Mouse (Mus musculus) MEL-GATA-1-ER (cell line): ENCODE results near the gene St7.

Experiments
- DNase-seq: peaks from one replicate; pipeline ENCODE4 v3.0.0-alpha.2; 2012; ENCODE audit warnings: low read depth; ENCODE audit errors: extremely low read depth

The St7 gene

GRCm38 (mm10) chr6:17887765-17888164 is 195.0 kb downstream of the St7 start:
- DNase-seq = no peak

DNA sequence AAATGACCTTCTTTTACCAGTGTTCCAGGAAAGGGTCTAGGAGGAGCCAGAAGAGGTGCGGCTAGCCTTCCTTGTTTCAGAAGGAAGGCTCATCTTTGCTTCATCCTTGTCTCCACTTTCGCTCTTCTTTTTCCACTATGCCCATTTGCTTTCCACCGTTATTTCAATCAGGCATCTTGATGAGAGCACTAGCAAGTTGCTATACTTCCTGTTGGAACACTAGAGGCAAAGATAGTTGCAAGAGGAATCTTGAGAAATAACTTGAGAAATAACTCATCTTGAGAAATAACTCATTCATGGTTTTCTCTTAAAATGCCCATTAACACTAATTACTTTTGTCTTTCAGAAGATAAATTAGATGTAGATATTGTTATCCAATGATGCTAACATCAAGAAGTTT is 202.8 kb downstream of the St7 start:
- DNase-seq = no peak

DNA sequence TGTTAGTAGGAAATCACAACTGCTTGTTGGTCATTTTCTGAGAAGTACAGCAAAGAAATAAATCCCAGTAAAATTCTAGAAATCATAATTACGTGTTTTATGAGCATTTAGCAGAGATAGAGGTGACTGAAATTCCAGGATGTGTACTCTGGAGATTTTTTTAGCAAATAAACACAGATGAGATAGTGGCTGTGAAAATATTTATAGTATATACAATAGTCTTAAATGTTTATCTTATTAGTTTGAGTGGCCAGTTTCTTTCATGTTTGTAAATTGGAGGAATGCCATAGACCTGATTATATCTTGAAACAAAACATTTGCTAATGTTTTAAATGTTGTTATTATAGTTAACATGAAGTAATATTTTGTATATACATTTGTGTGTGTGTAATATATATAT is 205.8 kb downstream of the St7 start:
- DNase-seq = no peak

- no peak for DNase-seq
Measured at GRCm38 (mm10) chr6:17903355-17903754, 210.6 kb downstream of the St7 start.

DNA sequence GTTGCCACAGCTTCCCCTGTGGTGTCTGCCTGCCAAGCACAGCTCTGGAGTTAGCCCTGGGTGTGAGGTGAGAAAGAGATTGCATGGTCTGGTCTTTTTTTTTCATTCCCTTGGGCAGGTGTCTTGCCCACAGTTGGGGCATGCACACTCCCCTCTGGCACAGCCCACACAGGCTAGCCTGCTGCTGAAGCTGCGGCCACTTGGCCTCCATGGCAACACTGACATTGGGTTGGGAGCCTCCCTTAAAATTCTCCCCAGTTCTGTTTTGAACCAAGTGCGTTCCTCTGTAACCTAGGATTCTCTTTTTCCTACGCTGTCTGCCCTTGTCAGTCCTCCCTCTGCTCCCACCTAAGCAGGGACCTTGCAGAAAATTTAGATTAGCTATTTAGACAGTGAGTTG is 213.0 kb downstream of the St7 start:
- DNase-seq = no peak

- DNase-seq = no peak
Measured at GRCm38 (mm10) chr6:17906289-17906688, 213.6 kb downstream of the St7 start.

- no peak for DNase-seq
Measured at GRCm38 (mm10) chr6:17912312-17912711, 219.6 kb downstream of the St7 start.

DNA sequence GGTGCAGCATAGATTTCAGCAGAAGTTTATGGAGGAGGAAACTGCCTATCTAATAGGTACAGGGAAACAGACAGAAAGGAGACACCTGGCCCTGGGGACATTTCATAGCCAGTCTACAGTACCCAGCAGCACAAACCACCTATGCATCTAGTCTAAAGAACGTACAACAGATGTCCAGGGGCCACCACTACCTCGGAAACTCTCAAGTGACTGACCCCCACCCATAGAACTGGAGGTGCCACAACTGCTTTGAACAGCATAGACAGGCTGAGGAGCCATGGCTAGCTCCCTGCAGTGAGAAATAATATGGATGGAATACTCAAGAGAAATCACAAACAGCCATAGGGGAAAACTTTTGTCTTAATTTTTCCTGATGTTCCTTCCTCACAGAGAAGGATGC is 220.1 kb downstream of the St7 start:
- DNase-seq = no peak

- no peak for DNase-seq
Measured at GRCm38 (mm10) chr6:17913315-17913714, 220.6 kb downstream of the St7 start.

DNA sequence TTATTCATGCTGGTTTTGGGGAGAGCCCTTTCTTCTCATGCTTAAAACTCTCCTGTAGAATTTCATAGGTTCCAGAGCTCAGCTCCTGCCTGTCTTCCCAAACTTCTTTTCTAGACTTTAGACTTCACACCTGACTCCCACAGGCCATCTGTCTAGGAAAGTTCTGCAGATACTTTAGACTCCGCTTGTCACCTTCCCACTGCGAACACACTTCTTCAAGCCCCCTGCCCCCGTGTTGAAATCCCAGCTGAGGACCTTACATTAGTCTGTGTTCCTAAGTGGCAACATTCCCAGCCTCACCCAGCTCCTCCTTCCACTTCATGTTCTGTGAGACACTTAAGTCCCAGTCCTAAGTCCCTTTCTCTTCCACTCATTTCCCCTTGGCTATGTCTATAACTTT is 221.6 kb downstream of the St7 start:
- DNase-seq = no peak

DNA sequence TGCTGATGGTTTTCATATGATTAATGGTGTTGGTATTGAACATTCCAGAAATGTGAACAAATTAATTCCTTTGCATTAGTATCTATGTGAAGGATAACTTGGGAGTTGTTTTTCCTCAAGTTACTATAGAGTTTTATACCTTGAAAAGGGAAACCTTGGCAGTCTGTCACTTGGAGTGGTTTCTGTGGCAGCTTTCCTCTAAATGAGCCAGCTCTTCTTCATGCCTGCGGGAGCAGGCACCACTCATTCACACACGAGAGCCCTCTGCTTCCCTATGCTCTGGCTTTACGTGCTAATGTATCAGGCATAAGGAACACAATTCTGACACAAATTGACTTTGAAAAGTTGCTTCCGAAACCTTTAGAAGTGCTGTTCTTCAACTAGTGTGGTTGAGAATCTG is 224.5 kb downstream of the St7 start:
- DNase-seq = no peak

GRCm38 (mm10) chr6:17922180-17922579 is 229.4 kb downstream of the St7 start:
- no peak for DNase-seq

GRCm38 (mm10) chr6:17922967-17923366 is 230.2 kb downstream of the St7 start:
- DNase-seq = no peak

GRCm38 (mm10) chr6:17923370-17923769 is 230.6 kb downstream of the St7 start:
- DNase-seq = no peak

GRCm38 (mm10) chr6:17923894-17924505 is 231.3 kb downstream of the St7 start:
- no peak for DNase-seq

DNA sequence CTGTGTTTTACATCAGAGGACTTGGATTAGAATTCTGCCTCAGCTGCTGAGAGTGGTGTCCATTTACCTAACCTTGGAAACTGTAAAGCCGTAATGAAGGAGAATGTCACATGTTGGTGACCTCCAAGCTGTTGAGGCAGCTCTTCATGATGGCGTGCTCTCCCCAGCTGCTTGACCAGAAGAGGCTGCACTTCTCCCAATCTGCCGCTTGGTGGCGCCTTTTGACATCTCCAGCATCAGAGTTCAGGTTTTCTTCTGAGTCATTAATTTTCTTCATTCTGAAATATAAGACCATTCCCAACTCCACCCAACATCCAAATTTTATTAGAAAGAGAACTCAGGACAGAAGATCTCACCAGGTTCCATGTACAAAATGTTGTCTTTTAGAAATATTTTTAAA is 232.5 kb downstream of the St7 start:
- DNase-seq = no peak

- DNase-seq = no peak
Measured at GRCm38 (mm10) chr6:17927746-17928145, 235.0 kb downstream of the St7 start.

DNA sequence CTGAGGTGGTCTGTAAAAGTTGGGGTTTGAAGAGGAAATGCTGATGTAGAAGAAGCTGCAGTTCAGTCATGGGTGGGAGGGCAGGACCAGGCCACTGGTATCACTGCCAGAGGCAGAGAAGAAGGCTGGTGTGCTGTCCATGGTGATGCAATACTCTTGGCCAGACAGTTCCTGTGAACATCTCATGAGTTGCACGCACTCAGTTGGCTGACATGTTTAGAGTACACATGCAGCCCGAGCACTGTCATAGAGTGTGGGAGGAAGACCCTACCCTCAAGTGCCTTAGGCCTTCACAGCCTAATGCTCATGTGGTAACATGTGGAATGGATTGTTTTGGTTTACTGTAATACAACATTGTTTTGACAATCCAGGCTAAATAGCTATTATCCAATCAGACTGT is 238.5 kb downstream of the St7 start:
- DNase-seq = no peak

GRCm38 (mm10) chr6:17931835-17932234 is 239.1 kb downstream of the St7 start:
- no peak for DNase-seq

GRCm38 (mm10) chr6:17932806-17933205 is 240.1 kb downstream of the St7 start:
- no peak for DNase-seq

- no peak for DNase-seq
Measured at GRCm38 (mm10) chr6:17938631-17939346, 246.1 kb downstream of the St7 start.

GRCm38 (mm10) chr6:17941916-17942315 is 249.2 kb downstream of the St7 start:
- DNase-seq = no peak

GRCm38 (mm10) chr6:17942344-17942743 is 249.6 kb downstream of the St7 start:
- no peak for DNase-seq
